Mouse (Mus musculus): Measurements from ENCODE around the gene Ngb. TPM values are rescaled to one million over a fixed set of nuclear protein-coding genes. Genes with fewer than 3 reads are reported as not detected.

The Ngb gene
- polyA plus RNA-seq, 1 experiment from 2014 or later, result 1.0 TPM

- peaks cover 64% of the 10 kb centered on the region for H3K36me3 ChIP-seq
- 77% methylated on average over 3 of the region's 3 CpGs for WGBS
- ATAC-seq (ENCODE audit: low read depth), result no peak
These were observed 29.3 kb upstream of the Ngb start for GRCm38 (mm10) chr12:87131619-87132018.

GRCm38 (mm10) chr12:87131181-87131580 is 28.8 kb upstream of the Ngb start:
- no peaks in the 10 kb centered on the region for H3K27me3 ChIP-seq
- H3K36me3 ChIP-seq, result peaks cover 64% of the 10 kb centered on the region
- H3K27ac ChIP-seq (replicated peaks), result 0 out of 2 replicates have a peak overlapping the region, but pooled peaks have one; percentile 28
- H3K4me1 ChIP-seq (replicated peaks), result no peaks in the 10 kb centered on the region
- H3K4me3 ChIP-seq, result no peak overlapping the region
- no peak for ATAC-seq (ENCODE audit: low read depth)
- no peak overlapping the region for H3K9ac ChIP-seq
- no peaks in the 10 kb centered on the region for H3K9me3 ChIP-seq
- H3K4me2 ChIP-seq, result no peak overlapping the region
- 59% methylated on average over 2 of the region's 2 CpGs for WGBS

More at GRCm38 (mm10) chr12:87131619-87132018, 29.3 kb upstream of the Ngb start:
- Histone ChIP-seq H3K4me1 (replicated peaks) (no peaks in the 10 kb centered on the region), H3K4me2 (no peak overlapping the region), H3K9me3 (no peaks in the 10 kb centered on the region), H3K4me3 (no peak overlapping the region), H3K27ac (replicated peaks) (0 out of 2 replicates have a peak overlapping the region, but pooled peaks have one; percentile 28), H3K27me3 (no peaks in the 10 kb centered on the region), H3K9ac (no peak overlapping the region)

- H3K27me3 ChIP-seq, result no peaks in the 10 kb centered on the region
- no peak overlapping the region for H3K27ac ChIP-seq (replicated peaks)
- ATAC-seq (ENCODE audit: low read depth), result no peak
- H3K4me3 ChIP-seq, result no peak overlapping the region
- no peaks in the 10 kb centered on the region for H3K4me1 ChIP-seq (replicated peaks)
- H3K36me3 ChIP-seq, result peaks cover 60% of the 10 kb centered on the region
- H3K9ac ChIP-seq, result no peak overlapping the region
- no peak overlapping the region for H3K4me2 ChIP-seq
- H3K9me3 ChIP-seq, result no peaks in the 10 kb centered on the region
- WGBS, result 93% methylated on average over 4 of the region's 4 CpGs
These were observed 27.9 kb upstream of the Ngb start for GRCm38 (mm10) chr12:87130224-87130623.

GRCm38 (mm10) chr12:87127256-87127655 is 24.9 kb upstream of the Ngb start:
- H3K4me3 ChIP-seq, result no peak overlapping the region
- no peak overlapping the region for H3K4me2 ChIP-seq
- H3K9ac ChIP-seq, result no peak overlapping the region
- ATAC-seq (ENCODE audit: low read depth), result no peak
- no peak overlapping the region for H3K27ac ChIP-seq (replicated peaks)
- H3K9me3 ChIP-seq, result no peaks in the 10 kb centered on the region
- no peaks in the 10 kb centered on the region for H3K4me1 ChIP-seq (replicated peaks)
- no peaks in the 10 kb centered on the region for H3K27me3 ChIP-seq
- 79% methylated on average over 4 of the region's 4 CpGs for WGBS
- H3K36me3 ChIP-seq, result peaks cover 58% of the 10 kb centered on the region

GRCm38 (mm10) chr12:87121918-87122589 is 19.7 kb upstream of the Ngb start:
- Histone ChIP-seq H3K9ac (no peak overlapping the region), H3K4me2 (no peak overlapping the region), H3K36me3 (peaks cover 52% of the 10 kb centered on the region), H3K27me3 (no peaks in the 10 kb centered on the region), H3K27ac (replicated peaks) (no peak overlapping the region), H3K9me3 (no peaks in the 10 kb centered on the region), H3K4me3 (no peak overlapping the region), H3K4me1 (replicated peaks) (no peaks in the 10 kb centered on the region)
- no peak for ATAC-seq (ENCODE audit: low read depth)
- WGBS, result 92% methylated on average over 4 of the region's 4 CpGs

GRCm38 (mm10) chr12:87107357-87107977 is 5.1 kb upstream of the Ngb start:
- Histone ChIP-seq H3K9ac (no peak overlapping the region), H3K36me3 (peaks cover 36% of the 10 kb centered on the region), H3K4me1 (replicated peaks) (peaks cover 5% of the 10 kb centered on the region), H3K27ac (replicated peaks) (no peak overlapping the region), H3K27me3 (peaks cover 15% of the 10 kb centered on the region), H3K9me3 (no peaks in the 10 kb centered on the region), H3K4me2 (no peak overlapping the region), H3K4me3 (no peak overlapping the region)
- whole genome bisulfite sequencing, result 42% methylated on average over 3 of the region's 3 CpGs
- ATAC-seq (ENCODE audit: low read depth), result peak; percentile 19; the same call in 1 of the 2 replicates

- 96% methylated on average over 4 of the region's 4 CpGs for WGBS
- no peak for ATAC-seq (ENCODE audit: low read depth)
- peaks cover 39% of the 10 kb centered on the region for H3K27me3 ChIP-seq
These were observed 2.5 kb upstream of the Ngb start for GRCm38 (mm10) chr12:87104796-87105195.

GRCm38 (mm10) chr12:87103471-87103870 is 1.1 kb upstream of the Ngb start:
- 91% methylated on average over 4 of the region's 4 CpGs for WGBS
- no peak overlapping the region for H3K4me2 ChIP-seq
- H3K9me3 ChIP-seq, result no peaks in the 10 kb centered on the region
- H3K4me3 ChIP-seq, result no peak overlapping the region
- no peak overlapping the region for H3K9ac ChIP-seq
- peaks cover 14% of the 10 kb centered on the region for H3K4me1 ChIP-seq (replicated peaks)
- no peak overlapping the region for H3K27ac ChIP-seq (replicated peaks)
- ATAC-seq (ENCODE audit: low read depth), result no peak
- peaks cover 5% of the 10 kb centered on the region; the same call in 1 of the 2 replicates for H3K36me3 ChIP-seq
- peaks cover 39% of the 10 kb centered on the region for H3K27me3 ChIP-seq

More at GRCm38 (mm10) chr12:87104796-87105195, 2.5 kb upstream of the Ngb start:
- H3K4me1 ChIP-seq (replicated peaks), result peaks cover 14% of the 10 kb centered on the region
- H3K27ac ChIP-seq (replicated peaks), result no peak overlapping the region
- H3K9ac ChIP-seq, result no peak overlapping the region
- H3K9me3 ChIP-seq, result no peaks in the 10 kb centered on the region
- H3K4me3 ChIP-seq, result no peak overlapping the region
- no peak overlapping the region for H3K4me2 ChIP-seq
- H3K36me3 ChIP-seq, result peaks cover 15% of the 10 kb centered on the region

- Histone ChIP-seq H3K36me3 (no peaks in the 10 kb centered on the region), H3K9me3 (no peaks in the 10 kb centered on the region), H3K9ac (no peak overlapping the region), H3K27me3 (peaks cover 39% of the 10 kb centered on the region), H3K4me3 (no peak overlapping the region), H3K4me1 (replicated peaks) (peaks cover 11% of the 10 kb centered on the region), H3K4me2 (no peak overlapping the region), H3K27ac (replicated peaks) (no peak overlapping the region)
- ATAC-seq (ENCODE audit: low read depth), result no peak
- 90% methylated on average over 4 of the region's 4 CpGs for WGBS
These were observed 2.0 kb downstream of the Ngb start for GRCm38 (mm10) chr12:87100331-87100730.

GRCm38 (mm10) chr12:87093671-87094070 is 8.7 kb downstream of the Ngb start:
- ATAC-seq (ENCODE audit: low read depth), result no peak
- Histone ChIP-seq H3K4me1 (replicated peaks) (no peaks in the 10 kb centered on the region), H3K27me3 (no peaks in the 10 kb centered on the region), H3K27ac (replicated peaks) (no peak overlapping the region), H3K4me3 (no peak overlapping the region), H3K9me3 (no peaks in the 10 kb centered on the region), H3K36me3 (no peaks in the 10 kb centered on the region), H3K9ac (no peak overlapping the region), H3K4me2 (no peak overlapping the region)
- WGBS, result 60% methylated on average over 6 of the region's 6 CpGs

- no peaks in the 10 kb centered on the region for H3K27me3 ChIP-seq
- no peak overlapping the region for H3K27ac ChIP-seq (replicated peaks)
- H3K9me3 ChIP-seq, result no peaks in the 10 kb centered on the region
- no peaks in the 10 kb centered on the region for H3K36me3 ChIP-seq
- H3K4me3 ChIP-seq, result no peak overlapping the region
- no peak overlapping the region for H3K4me2 ChIP-seq
- no peak for ATAC-seq (ENCODE audit: low read depth)
- H3K4me1 ChIP-seq (replicated peaks), result no peaks in the 10 kb centered on the region
- no peak overlapping the region for H3K9ac ChIP-seq
- WGBS, result 81% methylated on average over 4 of the region's 4 CpGs
These were observed 9.1 kb downstream of the Ngb start for GRCm38 (mm10) chr12:87093249-87093648.

- 87% methylated on average over 2 of the region's 2 CpGs for WGBS
- H3K36me3 ChIP-seq, result no peaks in the 10 kb centered on the region
- H3K27me3 ChIP-seq, result no peaks in the 10 kb centered on the region
- no peak for ATAC-seq (ENCODE audit: low read depth)
- no peak overlapping the region for H3K4me2 ChIP-seq
- no peaks in the 10 kb centered on the region for H3K9me3 ChIP-seq
- no peak overlapping the region for H3K9ac ChIP-seq
- H3K4me1 ChIP-seq (replicated peaks), result no peaks in the 10 kb centered on the region
- H3K27ac ChIP-seq (replicated peaks), result no peak overlapping the region
- H3K4me3 ChIP-seq, result no peak overlapping the region
These were observed 10.4 kb downstream of the Ngb start for GRCm38 (mm10) chr12:87091916-87092315.
